Mouse (Mus musculus) forebrain, embryonic 11.5 days (tissue): Measurements from ENCODE around the gene Wnt3. TPM values are rescaled to one million over a fixed set of nuclear protein-coding genes. Genes with fewer than 3 reads are reported as not detected.

Source experiments
- ATAC-seq: fragments of 200-750 bp; cut with Nextera tagmentation; replicated peaks from 2 replicates; pipeline ENCODE4 v1.8.0; 2017; ENCODE audit warnings: moderate TSS enrichment; ENCODE audit not compliant: low FRiP score
- DNase-seq: peaks from one replicate; pipeline ENCODE4 v3.0.0-alpha.2; 2017; ENCODE audit warnings: low spot score
- H3K27ac ChIP-seq: fragments of 300-500 bp; sonication (generic); 2 replicates; pipeline ENCODE4 v1.5.1; 2014; ENCODE audit warnings: low read depth, low read length
- H3K27me3 ChIP-seq: fragments of 300-500 bp; sonication (generic); 2 replicates; pipeline ENCODE4 v1.6.1; 2014; ENCODE audit warnings: mild to moderate bottlenecking, low read length, mixed read lengths; ENCODE audit not compliant: control insufficient read depth, insufficient read depth
- H3K36me3 ChIP-seq: fragments of 300-500 bp; sonication (generic); 2 replicates; pipeline ENCODE4 v1.6.1; 2014; ENCODE audit warnings: mild to moderate bottlenecking, low read length, moderate library complexity, mixed read lengths; ENCODE audit not compliant: control insufficient read depth, insufficient read depth
- H3K4me1 ChIP-seq: fragments of 300-500 bp; sonication (generic); replicated peaks from 2 replicates; pipeline ENCODE4 v1.6.1; 2014; ENCODE audit warnings: low read length, mixed read lengths; ENCODE audit not compliant: control insufficient read depth, insufficient read depth
- H3K4me2 ChIP-seq: fragments of 300-500 bp; sonication (generic); 2 replicates; pipeline ENCODE4 v1.6.1; 2014; ENCODE audit warnings: low read depth, mild to moderate bottlenecking, low read length, moderate library complexity, mixed read lengths; ENCODE audit not compliant: severe bottlenecking
- H3K4me3 ChIP-seq: fragments of 300-500 bp; sonication (generic); 2 replicates; pipeline ENCODE4 v1.5.1; 2014; ENCODE audit warnings: low read depth, low read length
- H3K9ac ChIP-seq: fragments of 300-500 bp; sonication (generic); 2 replicates; pipeline ENCODE4 v1.6.1; 2014; ENCODE audit warnings: low read length
- H3K9me3 ChIP-seq: fragments of 300-500 bp; sonication (generic); 2 replicates; pipeline ENCODE4 v1.6.1; 2016; ENCODE audit warnings: low read length, mixed read lengths; ENCODE audit not compliant: control insufficient read depth
- WGBS: fragments of 180-500 bp; shearing (Covaris S2); extraction: QIAGEN DNeasy Blood & Tissue Kit; methylation state at CpG from one replicate; pipeline ENCODE4 v1.1.7; 2014; 5-methylcytosine and 5-hydroxymethylcytosine counted together
- polyA plus RNA-seq: library from polyadenylated mRNA; unstranded; fragments of >200 nt; fragmentation: Nextera tagmentation; extraction: Ambion mirVana; gene quantifications from 2 replicates; pipeline ENCODE4 v1.2.1, GENCODE M21; 2014

Wnt3 gene
- polyA plus RNA-seq, 1 experiment from 2014 or later: 5.7 TPM

- DNase-seq (no peak), ATAC-seq (no peak)
- Histone ChIP-seq H3K4me3 (no peak overlapping the region), H3K4me1 (peaks cover 7% of the 10 kb centered on the region), H3K27me3 (peaks cover 52% of the 10 kb centered on the region), H3K9ac (no peak overlapping the region), H3K36me3 (no peaks in the 10 kb centered on the region), H3K9me3 (no peaks in the 10 kb centered on the region), H3K27ac (no peak overlapping the region), H3K4me2 (no peak overlapping the region)
- 51% methylated on average over 6 of the region's 6 CpGs for WGBS
These were observed 9.3 kb upstream of the Wnt3 start for GRCm38 (mm10) chr11:103764601-103765000.

- Histone ChIP-seq H3K27me3 (peaks cover 60% of the 10 kb centered on the region), H3K4me2 (no peak overlapping the region), H3K4me1 (peaks cover 7% of the 10 kb centered on the region), H3K36me3 (no peaks in the 10 kb centered on the region), H3K9ac (no peak overlapping the region), H3K9me3 (no peaks in the 10 kb centered on the region), H3K4me3 (no peak overlapping the region), H3K27ac (no peak overlapping the region)
- peak; percentile 68 for ATAC-seq
- 3% methylated on average over 6 of the region's 6 CpGs for WGBS
- peak; percentile 81 for DNase-seq
These were observed 8.4 kb upstream of the Wnt3 start for GRCm38 (mm10) chr11:103765556-103766011.

DNA sequence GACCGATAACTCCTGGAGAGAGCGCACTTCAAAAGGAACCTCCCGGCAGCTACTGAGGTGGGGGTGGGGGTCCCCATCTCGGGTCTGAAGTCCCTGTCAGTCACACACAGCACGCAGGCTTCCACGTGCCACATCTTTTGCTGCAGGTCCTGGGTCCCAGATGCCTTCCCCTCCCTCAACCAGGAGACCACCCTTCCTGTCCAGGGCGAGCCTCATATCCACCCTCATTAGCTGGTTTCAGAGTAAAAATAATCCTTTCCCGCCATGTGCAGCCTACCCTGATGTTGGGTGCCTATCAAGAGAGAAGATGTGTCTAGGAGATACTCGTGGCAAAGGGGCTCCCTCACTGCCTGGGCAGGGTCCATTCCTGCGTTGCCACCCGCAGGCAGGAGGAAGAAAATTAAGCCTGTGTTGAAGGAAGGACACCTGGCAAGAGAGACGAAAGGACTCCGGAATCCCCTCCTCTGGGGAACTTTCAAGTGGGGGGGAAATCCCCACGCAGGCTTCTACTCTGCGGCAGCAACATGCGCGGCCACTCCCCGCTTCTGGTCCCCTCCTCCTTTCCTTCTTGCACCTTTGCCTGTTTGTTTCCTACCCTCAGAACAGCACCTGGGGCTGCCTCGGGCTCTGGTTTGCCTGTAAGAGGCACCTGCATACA, 2.7 kb upstream of the Wnt3 start:
- Histone ChIP-seq H3K4me3 (no peak overlapping the region), H3K4me2 (no peak overlapping the region), H3K27ac (no peak overlapping the region), H3K9me3 (no peaks in the 10 kb centered on the region), H3K9ac (no peak overlapping the region), H3K27me3 (peaks cover 99% of the 10 kb centered on the region), H3K4me1 (peaks cover 17% of the 10 kb centered on the region; the same call in 1 of the 2 replicates), H3K36me3 (no peaks in the 10 kb centered on the region)
- no peak for ATAC-seq
- WGBS: 2% methylated on average over 19 of the region's 19 CpGs
- no peak for DNase-seq

DNA sequence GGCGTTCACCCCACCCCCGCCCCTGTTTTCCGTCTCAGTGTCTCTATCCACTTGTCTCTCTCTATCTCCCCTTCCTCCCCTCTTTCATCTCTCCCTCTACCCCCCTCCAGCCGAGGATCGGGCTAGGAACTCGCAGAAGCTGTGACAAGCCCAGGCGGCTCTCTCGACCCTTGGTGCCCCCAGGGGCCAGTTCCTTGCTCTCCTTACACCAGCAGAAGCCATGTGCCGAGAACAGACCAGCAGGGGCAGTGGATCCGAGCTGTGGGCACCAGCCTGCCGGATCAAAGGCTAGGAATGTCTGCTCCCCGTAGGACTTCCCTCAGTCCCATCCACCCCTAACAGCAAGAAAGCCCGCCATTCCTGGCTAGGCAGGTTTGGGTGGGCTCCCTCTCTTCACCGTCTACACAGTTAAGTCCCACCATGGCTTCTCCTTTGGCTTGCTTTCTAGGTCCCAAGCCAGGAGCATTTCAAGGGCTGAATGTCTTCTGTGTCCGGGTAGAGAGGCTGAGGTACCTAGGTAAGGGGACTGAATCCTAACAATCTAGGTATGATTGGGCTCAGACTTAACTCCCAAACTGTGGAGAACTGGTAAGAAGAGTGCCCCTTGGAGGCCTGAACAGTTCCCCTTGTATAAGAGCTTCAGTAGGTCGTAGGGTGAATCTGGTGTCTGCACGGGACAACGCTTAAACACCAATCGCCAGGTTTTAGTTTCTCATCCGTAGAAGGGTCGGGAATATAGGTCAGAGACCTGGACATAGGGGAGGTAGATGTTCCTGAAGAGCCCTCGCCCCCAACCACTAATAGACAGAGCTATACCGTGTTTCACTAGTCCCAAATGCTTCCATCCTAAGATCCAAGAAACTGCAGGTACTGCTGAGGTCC, 1.2 kb upstream of the Wnt3 start:
- 2% methylated on average over 23 of the region's 23 CpGs for WGBS
- H3K27ac ChIP-seq: no peak overlapping the region
- H3K36me3 ChIP-seq: no peaks in the 10 kb centered on the region
- H3K9me3 ChIP-seq: no peaks in the 10 kb centered on the region
- DNase-seq: no peak
- H3K4me2 ChIP-seq: peak overlapping the region; percentile 58
- peak overlapping the region; percentile 33 for H3K4me3 ChIP-seq
- 0 out of 2 replicates have a peak overlapping the region, but pooled peaks have one; percentile 20 for H3K9ac ChIP-seq
- peaks cover 17% of the 10 kb centered on the region; the same call in 1 of the 2 replicates for H3K4me1 ChIP-seq
- H3K27me3 ChIP-seq: peaks cover 96% of the 10 kb centered on the region
- no peak for ATAC-seq

DNA sequence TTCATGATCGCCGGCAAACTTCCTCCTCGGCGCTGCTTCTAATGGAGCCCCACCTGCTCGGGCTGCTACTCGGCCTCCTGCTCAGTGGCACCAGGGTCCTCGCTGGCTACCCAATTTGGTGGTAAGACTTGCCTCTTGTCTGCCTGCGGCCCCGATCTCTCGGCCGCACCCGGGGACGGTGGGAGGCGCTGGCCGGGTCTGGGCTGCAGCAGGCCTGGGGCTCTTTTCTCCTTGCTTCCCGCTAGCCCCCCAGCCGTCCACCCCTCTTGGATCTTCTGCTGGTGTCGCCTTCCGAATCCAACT, 229 bp downstream of the Wnt3 start:
- Histone ChIP-seq H3K4me3 (peak overlapping the region; percentile 33), H3K4me1 (peaks cover 17% of the 10 kb centered on the region; the same call in 1 of the 2 replicates), H3K27me3 (peaks cover 84% of the 10 kb centered on the region), H3K4me2 (peak overlapping the region; percentile 58), H3K9ac (no peak overlapping the region; the same call in 1 of the 2 replicates), H3K9me3 (no peaks in the 10 kb centered on the region), H3K27ac (no peak overlapping the region), H3K36me3 (no peaks in the 10 kb centered on the region)
- peak; percentile 42 for ATAC-seq
- 0% methylated on average over 19 of the region's 19 CpGs for WGBS
- DNase-seq: peak; percentile 67

DNA sequence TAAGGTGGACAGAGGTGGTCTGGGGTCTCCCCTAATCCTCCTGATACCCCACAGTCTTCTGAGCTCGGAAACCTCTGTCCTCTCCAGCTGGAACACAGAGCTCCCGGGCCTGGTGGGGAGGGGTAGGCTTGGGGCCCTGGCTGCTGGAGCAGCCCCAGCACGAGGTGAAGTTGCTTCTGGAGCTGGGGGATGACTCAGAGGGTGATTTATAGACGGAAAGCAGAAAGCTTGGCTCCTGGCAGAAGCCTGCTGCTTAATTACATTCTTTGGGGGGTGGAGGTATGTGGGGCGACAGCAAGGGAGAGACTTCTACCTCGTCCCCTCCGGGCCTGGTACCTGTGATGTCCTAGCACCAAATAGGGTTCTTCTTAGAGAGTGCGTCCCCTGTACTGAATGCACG, 6.2 kb downstream of the Wnt3 start:
- no peak for DNase-seq
- H3K4me3 ChIP-seq: no peak overlapping the region
- 72% methylated on average over 9 of the region's 9 CpGs for WGBS

GRCm38 (mm10) chr11:103789951-103790350, 16.0 kb downstream of the Wnt3 start:
- ATAC-seq (no peak), DNase-seq (no peak)
- no peaks in the 10 kb centered on the region for H3K4me1 ChIP-seq
- H3K27ac ChIP-seq: no peak overlapping the region
- no peaks in the 10 kb centered on the region for H3K36me3 ChIP-seq
- no peak overlapping the region for H3K4me3 ChIP-seq
- no peak overlapping the region for H3K4me2 ChIP-seq
- H3K9me3 ChIP-seq: no peaks in the 10 kb centered on the region
- WGBS: 79% methylated on average over 5 of the region's 5 CpGs
- H3K9ac ChIP-seq: no peak overlapping the region
- peaks cover 6% of the 10 kb centered on the region for H3K27me3 ChIP-seq

More for the DNA sequence above, 6.2 kb downstream of the Wnt3 start:
- no peak for ATAC-seq
- Histone ChIP-seq H3K9ac (no peak overlapping the region), H3K27ac (no peak overlapping the region), H3K27me3 (peaks cover 25% of the 10 kb centered on the region), H3K4me1 (no peaks in the 10 kb centered on the region), H3K4me2 (no peak overlapping the region), H3K36me3 (no peaks in the 10 kb centered on the region), H3K9me3 (no peaks in the 10 kb centered on the region)

DNA sequence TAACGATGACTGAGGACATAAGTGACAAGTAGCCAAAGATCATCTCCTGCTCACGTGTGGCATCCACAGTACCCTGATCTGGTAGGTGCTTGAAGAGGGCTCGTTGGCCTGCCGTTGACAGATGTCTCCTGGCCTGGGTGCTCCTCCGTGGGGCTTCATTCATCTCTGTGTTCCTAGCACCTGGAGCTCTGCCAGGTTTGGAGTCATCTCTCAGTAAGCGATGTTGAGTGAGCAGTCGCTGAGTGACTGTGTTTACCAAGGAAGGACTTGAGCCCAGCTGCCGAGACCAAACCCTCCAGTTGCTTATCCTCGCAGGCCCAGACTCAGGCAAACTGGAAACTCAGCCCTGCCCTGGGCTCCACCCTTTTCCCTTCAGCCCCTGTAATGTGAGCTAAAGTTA, 27.2 kb downstream of the Wnt3 start:
- Histone ChIP-seq H3K27me3 (peaks cover 6% of the 10 kb centered on the region), H3K36me3 (no peaks in the 10 kb centered on the region), H3K4me1 (no peaks in the 10 kb centered on the region)

More for the DNA sequence above, 27.2 kb downstream of the Wnt3 start:
- no peaks in the 10 kb centered on the region; the same call in 1 of the 2 replicates for H3K9me3 ChIP-seq
- H3K9ac ChIP-seq: no peak overlapping the region
- no peak overlapping the region for H3K4me3 ChIP-seq
- H3K4me2 ChIP-seq: no peak overlapping the region
- no peak overlapping the region for H3K27ac ChIP-seq
- ATAC-seq (no peak), DNase-seq (no peak)
- 81% methylated on average over 9 of the region's 9 CpGs for WGBS
